Mouse (Mus musculus) left cerebral cortex, adult 9 months (tissue): ENCODE measurements around the gene Tenm2.

Experiments used
- DNase-seq, 2 experiments: peaks; one replicate each; pipeline ENCODE4 v3.0.0; 2022; ENCODE audit warnings: low spot score in 2 of 2

The Tenm2 gene

DNA sequence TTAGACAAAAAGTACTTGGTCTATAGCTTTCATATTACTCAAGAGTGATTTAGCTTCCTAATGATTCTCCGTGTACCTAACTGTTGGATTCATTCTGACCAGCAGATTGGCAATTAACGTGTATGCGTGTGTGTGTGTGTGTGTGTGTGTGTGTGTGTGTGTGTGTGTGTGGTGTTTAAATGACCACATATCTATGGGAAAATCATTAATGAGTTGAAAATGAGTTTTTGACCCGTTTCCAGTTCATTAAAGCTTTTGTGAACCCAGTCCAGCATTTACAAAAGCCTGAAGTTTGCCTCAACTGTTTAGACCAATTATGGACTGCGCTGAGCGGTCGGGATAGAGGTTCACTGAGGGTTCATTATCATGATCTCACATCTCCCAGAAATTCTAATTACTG, 1181.4 kb downstream of the Tenm2 start:
- no peak for DNase-seq

DNA sequence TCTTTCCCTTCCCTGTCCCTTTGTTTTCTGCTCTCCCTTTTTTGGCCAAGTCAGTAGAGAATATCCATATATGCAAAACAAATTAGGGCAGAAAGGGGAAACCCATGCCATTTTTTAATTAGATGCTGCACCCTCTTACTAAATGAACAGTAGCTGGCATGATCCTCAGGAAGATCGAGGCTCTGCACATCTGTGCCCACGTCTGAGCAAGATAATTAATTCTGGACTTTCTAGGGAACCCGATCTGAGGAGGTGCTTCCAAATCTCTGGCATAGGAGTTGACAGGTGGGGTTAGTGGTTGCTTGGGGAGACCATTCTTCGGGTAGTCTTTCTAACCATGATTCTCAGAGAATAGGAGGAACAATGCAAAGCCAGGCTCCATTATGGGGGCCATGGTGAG, 1182.3 kb downstream of the Tenm2 start:
- DNase-seq = no peak

DNA sequence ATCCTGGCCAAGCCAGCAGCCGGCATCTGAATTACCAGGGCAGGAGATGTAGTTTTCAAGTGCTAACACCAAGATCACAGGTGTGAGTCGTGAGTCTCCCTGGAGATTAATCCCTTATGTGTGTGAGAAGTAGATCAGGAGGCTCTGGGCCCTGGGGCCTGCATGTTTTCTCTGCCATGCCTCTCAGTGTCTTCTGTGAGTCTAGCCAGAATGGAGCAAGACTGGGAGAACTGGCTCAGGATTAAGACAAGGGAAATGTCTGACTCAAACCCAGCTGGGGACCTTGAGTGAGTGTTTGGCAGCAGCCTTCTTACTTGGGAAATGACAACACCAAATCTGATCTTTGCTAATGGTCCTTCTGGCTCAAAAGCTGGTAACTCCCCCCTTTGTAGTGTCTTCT, 1183.2 kb downstream of the Tenm2 start:
- DNase-seq = no peak

DNA sequence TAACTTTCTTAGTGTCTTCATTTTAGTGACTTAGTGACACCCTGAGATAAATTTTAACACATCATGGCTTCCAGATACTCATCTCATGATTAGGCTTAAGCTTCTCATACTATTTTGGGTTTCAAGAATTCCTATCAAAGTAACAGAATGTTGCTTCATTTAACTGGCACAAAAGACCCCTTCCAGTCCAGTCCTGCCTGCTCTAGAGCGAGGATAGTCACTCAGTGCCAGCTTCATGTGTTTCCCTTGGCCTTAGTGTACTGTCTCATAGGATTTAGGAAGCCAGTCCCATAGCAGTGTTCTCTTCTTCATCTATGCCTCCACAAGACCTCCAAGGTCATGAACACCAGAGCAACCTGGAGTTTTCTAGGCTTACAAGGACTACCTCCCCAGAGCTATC, 1183.7 kb downstream of the Tenm2 start:
- DNase-seq = no peak

DNA sequence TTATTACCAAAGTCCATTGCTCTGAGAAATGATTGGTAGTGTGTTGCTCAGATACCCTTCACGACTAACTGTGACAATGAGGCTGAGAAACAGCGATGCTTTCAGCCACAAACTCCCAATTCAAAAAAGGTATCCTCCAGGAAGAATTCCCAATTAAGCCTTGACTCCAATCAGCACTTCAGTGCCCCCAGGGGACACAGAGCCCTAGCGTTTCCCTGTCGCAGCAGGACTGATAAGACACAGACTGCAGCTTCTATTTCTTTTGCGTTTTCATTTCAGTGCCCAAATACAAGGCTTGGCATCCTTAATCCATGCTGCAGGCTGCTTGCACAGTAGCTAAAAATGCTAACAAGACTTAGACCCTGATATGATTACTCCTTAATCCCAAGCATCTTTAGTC, 1186.2 kb downstream of the Tenm2 start:
- no peak for DNase-seq

DNA sequence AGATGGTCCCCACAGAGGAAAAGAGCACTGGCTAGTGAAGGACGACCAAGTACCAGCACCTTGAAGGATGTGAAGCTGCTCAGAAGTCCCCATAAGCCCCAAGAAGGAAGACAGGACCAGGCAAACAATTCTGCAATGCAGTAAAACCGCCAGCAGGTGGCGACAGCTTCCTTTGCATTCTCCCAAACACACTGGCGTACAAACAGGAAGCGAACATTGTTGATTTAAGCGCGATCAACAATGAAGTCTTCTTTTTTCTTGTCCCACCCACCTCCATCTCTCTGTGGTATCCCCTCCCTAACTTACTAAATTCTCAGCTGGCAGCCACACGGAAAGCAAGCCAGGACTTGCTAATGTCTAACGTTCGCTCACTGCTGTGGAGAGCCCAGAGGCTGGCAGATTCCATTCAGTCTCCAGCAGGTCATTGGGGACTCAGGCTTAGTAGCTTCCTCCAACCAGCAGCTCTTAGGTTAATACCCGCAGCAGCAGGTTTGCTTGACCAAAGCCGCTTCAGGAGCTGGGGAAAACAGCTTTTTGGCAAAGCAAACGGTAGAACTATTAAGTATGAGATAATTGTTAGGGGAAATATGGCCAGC, 1190.0 kb downstream of the Tenm2 start:
- DNase-seq = peak in 1 of 2 experiments; percentile 87

DNA sequence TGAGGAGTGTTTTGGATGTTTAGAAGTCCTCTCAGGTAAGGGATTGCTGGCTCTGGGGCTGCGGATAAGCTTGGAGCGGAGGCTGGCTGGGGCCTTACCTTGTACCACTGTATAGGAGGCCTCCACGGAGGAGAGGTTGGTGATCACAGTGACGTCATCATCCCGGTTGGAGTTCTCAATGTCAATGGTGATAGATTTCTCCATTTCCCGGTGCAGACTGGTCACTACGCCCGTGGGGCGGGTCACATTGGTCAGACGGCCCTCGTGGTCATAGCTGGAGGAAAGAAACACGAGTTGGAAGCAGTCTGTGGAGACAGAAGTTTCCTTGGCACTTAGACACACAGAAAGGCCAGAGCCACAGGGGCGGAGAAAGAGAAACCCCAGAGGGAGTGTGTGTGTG, 1194.4 kb downstream of the Tenm2 start:
- no peak for DNase-seq

DNA sequence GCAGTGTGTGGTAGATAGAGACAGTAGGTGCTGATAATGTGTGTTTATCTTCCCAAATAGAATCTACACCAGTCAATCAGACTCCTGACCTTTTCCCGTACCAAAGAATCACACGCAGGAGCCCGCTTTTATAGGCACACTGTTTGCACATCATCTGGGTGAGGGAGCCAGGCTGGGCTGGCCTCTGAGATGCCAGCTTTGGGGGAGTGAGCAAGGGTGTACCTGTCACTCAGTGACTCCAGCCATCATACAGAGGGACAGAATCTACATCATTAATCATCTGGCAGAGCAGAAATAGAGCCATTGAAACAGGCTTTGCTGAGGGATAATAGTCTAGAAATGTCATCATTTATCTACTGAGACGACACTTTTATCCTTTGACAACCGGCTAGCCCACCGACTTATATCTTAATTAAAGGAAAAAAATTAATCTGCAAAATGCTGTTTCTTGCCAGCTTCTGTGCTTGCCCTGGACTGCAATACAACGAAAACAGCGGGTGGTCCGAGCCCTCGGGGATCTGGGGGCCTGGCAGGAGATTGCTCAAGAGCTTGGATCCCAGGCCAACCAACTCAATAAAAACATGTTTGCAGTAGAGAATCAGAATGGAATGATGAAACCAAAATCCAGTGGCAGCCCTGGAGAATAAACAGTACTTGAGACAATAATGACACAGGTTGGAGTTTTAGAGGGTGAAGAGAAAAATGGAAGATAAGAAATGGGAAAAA, 1195.1 kb downstream of the Tenm2 start:
- DNase-seq = no peak

DNA sequence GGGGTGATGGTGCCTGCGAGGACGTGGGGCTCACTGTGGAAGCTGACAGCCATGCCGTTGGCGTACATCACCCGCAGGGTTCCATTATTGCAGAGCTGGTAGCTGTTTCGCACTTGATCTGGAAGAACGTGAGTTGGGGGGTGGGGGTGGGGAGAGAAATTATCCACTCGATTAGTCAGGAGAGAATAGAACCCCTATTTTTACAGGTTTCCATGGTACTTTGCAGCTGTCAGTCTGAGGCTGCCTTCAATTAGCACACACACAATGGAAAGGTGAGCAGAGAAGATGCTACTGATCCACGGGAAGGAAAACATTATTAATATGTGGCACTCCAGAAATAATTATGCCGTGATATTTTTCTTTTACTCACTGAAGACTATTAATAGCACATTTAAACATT, 1195.9 kb downstream of the Tenm2 start:
- peak in 1 of 2 experiments; percentile 44 for DNase-seq

DNA sequence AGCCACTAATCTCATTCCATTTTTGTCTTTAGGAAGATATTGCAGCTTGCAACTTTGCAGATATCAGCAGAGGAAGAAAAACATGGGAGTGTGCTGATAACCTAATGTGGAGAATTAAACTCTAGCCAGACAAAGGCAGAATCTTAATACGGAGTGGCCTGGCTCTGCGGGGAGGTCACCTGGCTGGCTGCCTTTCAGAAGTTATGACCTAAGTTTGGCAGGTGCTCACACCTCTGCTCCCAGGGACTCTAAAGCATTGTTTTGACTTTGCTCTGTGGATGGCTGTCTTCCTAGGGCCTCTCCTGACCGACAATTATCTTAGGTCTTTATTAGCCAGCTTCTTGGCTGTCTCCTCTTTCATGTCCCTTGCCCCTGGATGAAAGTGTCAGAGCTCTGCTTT, 1197.4 kb downstream of the Tenm2 start:
- no peak for DNase-seq

DNA sequence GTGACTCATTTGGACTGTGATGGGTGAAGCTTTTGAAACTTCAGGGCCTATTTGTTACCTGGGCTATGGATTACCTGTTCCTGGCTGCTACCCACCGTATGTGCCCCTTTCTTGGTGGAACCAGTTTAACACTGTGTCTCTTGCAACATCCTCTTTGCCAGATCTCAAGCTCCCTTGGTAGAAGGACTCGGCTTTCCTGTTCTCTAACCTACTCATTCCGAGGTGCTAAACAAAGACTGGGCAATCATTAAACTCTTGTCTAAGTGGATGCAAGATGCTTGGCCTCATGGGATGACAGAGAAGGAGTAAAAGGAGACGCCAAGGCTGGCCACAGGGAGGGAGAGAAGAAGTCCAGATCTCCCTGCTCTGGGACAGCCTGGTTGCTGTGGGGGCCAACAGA, 1198.5 kb downstream of the Tenm2 start:
- DNase-seq = no peak

DNA sequence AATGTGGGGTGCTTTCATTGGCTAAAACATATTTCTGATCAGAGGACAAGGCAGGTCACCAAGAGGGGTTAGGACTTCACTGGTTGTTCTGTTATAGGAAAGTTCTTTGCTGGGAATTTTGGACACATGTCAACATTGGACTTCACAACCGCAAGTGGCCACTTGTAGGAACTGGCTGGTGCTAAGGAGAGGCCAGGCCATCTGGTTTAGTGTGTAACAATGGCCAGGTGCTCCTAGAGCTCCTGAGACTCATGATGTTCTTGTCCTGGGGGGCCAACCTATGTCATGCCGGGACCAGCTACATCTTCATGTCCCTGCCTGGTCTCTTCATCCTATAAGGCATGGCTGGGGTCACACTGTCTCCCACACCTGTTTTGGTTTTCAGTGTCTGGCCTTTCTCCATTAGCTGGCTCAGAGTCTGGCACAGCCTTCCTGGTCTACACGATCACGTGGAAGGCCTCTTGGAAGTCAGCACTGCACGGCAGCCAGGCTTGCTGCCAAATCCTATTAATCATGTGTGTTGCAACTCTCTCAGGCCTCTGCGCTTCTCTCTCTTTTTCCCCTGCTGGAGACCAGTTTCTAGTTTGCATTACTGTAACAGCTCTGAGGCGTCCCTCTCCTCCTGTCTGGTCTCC, 1199.6 kb downstream of the Tenm2 start:
- peak in 1 of 2 experiments; percentile 73 for DNase-seq

DNA sequence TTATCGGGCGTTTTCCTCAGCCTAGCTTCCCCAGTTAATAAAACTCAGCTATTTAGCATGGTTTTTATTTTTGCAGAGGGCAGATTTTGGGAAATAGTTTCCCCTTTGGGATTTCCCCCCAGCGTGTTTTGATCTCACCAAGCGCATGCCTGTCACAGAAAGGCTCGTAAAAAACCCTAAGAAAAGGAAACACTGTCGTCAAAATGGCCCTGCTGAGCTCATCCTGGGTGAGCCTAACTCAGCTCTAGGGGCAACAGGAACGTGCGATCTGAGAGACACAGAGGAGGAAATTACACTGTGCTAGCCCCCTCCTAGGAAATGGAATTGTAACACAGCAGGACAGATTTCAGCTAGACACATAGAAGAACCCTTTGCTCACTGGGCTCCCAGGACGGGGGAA, 1204.0 kb downstream of the Tenm2 start:
- no peak for DNase-seq

DNA sequence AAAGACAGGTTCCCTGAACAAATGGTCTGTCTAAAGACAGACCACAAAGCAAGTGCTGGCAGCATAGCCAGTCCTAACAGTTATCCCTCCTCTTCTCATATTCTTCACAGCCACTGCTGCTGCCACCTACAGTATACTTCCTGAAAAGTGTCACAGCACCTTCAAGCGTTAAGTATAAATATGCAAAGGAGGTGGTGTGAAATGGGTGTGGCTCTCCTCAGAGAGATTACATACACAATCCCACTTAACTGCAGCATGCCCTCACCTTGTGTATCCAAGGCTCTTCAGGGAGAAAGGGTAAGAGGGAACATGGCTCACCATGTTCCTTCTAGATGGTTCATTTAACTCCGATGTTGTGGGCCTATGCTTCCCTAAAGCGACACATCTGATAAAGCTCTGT, 1215.8 kb downstream of the Tenm2 start:
- no peak for DNase-seq

DNA sequence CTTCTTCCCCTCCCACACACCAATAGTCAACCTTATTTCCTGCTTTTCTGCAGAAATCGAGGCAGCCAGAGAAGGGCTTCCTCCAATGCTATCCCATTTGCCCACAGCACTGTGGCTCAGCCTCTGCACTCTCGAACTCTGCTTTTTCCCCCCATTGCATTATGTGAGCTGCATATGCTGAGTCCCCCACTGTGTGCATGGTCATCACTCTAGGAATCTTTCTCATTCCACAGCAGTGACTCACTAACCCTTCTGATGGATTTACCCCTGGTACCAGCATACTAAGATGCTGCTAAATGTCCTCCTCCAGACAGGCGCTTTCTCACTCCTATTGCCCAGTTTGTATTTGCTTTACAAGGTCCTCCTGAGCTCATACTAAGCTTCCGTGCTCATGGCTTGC, 1222.6 kb downstream of the Tenm2 start:
- DNase-seq = no peak

DNA sequence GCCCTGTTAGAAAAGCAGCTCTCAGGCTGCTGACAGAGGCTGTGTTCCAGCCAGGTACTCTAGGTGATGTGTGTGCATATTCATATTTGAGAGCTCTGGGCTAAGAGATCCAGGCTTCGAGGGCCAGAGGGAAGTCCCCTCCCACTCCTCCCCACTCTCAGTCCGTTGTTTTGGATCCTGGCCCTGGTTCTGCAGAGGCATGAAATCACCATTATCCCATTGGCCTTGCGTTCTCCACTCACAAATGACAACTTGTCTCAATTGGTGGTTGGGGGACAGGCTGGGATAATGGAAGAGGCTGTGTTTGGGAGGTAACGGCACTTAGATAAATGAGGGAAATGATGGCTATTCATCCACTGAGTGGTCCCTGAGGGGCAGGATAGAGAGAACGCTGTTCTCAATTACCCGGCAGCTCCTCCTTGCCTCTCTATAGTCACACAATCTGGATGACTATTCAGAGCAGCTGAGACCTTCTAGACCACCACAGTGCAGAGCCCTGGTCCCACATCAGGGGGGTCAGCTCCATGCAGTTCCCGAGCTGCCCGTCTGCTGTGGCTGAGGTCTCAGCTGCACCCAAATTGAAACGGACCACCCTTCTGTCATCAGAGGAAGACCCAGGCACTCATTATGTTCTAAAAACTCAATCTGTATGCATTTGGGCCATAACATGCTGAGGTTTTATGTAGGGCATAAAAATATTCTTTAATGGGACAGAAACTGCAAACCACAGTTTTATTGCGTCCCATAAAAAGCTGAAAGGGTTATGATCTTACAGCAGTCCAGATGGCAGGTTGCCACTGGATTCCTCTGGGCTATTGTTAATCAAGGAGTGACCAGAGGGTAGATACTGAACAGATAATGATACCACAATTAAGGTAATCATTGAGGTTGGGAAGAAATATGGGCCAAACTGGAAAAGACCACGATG, 1226.2 kb downstream of the Tenm2 start:
- DNase-seq = no peak

DNA sequence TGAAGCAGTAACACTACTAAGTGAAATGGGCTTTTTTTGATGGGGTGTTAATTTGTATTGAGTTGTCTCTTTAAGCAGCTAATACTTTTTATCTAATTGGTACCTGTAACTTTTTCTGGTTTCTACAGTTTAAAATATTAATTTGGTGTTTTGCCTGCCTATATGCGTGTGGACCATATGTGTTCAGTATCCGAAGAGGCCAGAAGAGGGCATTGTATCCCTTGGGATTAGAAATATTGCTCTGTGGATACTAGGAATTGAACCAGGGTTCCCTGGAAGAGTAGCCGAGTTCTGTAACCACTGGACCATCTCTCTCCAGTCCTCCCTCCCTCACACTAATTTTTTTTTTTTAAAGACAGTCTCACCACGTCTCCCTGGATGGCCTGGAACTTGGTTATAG, 1232.9 kb downstream of the Tenm2 start:
- no peak for DNase-seq

DNA sequence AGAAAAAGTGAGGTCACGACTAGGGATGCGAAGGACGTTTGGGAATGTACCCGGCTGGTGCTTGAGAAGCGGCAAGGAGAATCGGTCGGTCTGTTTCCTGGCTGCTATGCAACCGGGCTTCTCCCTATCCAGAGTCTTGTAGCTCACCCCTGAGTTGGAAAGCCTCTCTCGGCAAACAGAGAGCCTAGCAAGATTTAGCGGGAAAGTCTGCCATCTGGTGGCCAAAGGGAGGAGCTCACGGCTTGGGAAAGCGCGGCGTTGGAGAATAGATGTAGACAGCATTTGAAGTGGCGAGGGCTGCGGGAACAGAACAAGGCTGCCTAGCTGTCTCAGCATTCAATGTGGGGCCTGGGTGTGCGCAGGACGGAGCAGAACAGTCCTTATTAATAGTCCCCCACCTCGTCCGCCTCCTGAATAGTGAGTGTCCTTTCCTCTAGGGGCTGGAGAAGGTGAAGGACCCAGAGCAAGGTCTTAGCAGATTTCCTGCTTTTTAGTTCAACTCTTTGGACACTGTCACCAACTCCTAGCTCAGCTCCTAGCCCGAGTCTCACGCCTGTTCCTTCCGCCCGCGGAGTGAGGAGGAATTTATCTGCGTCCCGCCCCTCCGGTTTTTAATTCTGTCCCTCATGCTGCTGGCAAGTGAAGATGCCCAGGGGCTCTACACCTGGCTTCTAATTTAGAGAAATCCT, 1234.3 kb downstream of the Tenm2 start:
- peak; percentile 73 to 96 for DNase-seq

DNA sequence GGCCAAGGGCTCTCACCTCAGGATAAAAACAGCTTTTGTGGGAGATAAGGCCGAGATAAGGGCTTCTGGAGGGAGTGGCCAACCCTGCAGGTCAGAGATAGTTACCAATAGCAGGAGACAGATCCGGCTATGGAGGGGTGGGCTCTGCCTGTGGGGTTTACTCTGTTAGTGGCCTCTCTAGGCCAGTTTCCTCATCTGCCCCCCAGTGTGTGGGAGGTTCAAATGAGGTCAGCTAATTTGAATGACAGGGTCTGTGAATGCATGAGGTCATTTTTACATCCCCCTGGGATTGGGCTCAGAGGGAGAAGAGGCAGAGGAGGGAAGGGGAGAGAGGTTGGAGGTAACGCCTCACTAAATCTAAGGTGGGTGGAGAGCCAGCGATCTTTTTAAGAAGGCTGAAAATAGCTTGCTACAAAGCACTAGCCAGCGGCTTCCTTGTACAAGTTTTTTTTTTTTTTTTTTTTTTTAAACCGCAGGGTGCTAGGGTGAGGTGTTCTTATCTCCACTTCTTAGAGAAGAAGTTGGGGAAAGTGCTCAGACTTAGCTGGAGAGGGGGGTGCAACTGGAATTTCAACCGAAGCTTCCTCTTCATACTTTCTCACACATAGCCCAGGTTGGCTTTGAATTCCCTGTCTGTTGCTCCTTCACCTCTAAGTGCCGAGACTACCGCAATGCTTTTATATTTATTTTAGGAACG, 1235.0 kb downstream of the Tenm2 start:
- DNase-seq = no peak

DNA sequence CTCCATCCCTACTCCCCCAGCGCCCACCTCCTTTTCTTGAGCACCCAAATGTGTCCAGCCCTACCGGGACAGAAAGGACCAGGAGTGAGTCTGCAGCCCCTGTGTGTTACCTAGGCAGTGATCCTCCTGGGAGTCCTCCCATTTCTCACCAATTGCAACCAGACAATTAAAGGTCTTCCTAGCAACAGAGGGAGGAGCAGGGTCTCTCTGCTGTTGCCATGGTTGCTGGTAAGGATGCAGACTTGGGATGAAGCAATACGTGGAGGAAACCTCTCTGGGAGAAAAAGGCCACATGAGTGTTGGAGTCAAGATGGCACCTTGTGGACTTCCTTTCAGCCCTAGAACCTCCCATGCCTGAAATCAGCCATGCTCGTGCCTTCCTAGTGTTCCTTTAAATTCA, 1235.7 kb downstream of the Tenm2 start:
- no peak for DNase-seq

DNA sequence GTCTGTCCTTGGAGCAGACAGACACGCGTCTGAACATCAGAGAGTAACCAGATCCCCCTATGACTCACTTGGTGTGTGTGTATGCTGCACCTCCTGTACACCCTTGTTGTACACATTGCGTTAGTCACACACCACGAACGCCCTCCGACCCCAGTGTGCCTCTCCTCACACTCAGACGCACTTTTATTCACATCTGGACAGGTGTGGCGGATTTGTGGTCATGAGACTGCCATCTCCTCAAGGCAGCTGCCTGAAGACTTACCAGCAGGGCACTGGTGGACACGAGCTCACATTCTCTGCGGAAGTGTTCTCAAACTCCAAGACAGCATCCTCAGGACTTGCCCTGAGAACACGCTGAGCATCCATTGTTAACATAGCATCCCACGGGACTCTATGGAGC, 1237.7 kb downstream of the Tenm2 start:
- DNase-seq = no peak
